Mouse (Mus musculus) CH12.LX (cell line): ENCODE data around the gene Bphl.
"Not testable (repeated sequence)": the region's sequence is repeated elsewhere in the genome, so short reads cannot be mapped to it uniquely, and the experiment has no call there.

ENCODE experiments used
- CHD2 ChIP-seq: IDR thresholded peaks from 2 replicates; pipeline ENCODE4 v1.6.1; 2011; ENCODE audit warnings: low read length, improper control_type of control experiment
- CTCF ChIP-seq, 2 experiments: IDR thresholded peaks in 1 of 2; conservative IDR thresholded peaks in 1 of 2; 2 replicates each; pipeline ENCODE4 v1.5.1; 2011 to 2012; ENCODE audit warnings: low read depth in 2 of 2, low read length in 2 of 2, improper control_type of control experiment in 1 of 2, inconsistent platforms in 1 of 2, mild to moderate bottlenecking in 1 of 2, moderate library complexity in 1 of 2
- EP300 ChIP-seq: IDR thresholded peaks from 2 replicates; pipeline ENCODE4 v1.6.1; 2011; ENCODE audit warnings: low read length, improper control_type of control experiment
- ETS1 ChIP-seq: conservative IDR thresholded peaks from 2 replicates; pipeline ENCODE4 v1.6.1; 2012; ENCODE audit warnings: low read depth, mild to moderate bottlenecking, inconsistent platforms, low read length, improper control_type of control experiment, moderate library complexity
- HCFC1 ChIP-seq: IDR thresholded peaks from 2 replicates; pipeline ENCODE4 v1.6.1; 2012; ENCODE audit warnings: low read depth, mild to moderate bottlenecking, inconsistent platforms, low read length, improper control_type of control experiment
- RAD21 ChIP-seq: IDR thresholded peaks from 2 replicates; pipeline ENCODE4 v1.6.1; 2011; ENCODE audit warnings: low read depth, mild to moderate bottlenecking, low read length, improper control_type of control experiment, moderate library complexity
- SIN3A ChIP-seq: IDR thresholded peaks from 2 replicates; pipeline ENCODE4 v1.6.1; 2012; ENCODE audit warnings: low read length, improper control_type of control experiment, inconsistent platforms

GRCm38 (mm10) chr13:34074441-34074840, 37.0 kb downstream of the Bphl start:
- TF ChIP-seq ETS1; SIN3A; EP300; CHD2; RAD21; CTCF (conservative IDR thresholded peaks at IDR 0.05 in 1 of 2, IDR thresholded peaks at IDR 0.05 in 1 of 2; ENCODE audit: low read depth in 2 of 2, low read length in 2 of 2); HCFC1: not testable (repeated sequence)
